Mouse (Mus musculus) lung, adult 18-20 months (tissue): Measurements from ENCODE around the gene Ahnak2.

Source experiments
- DNase-seq, 2 experiments: peaks; one replicate each; pipeline ENCODE4 v3.0.0; 2022; ENCODE audit warnings: mixed read lengths in 2 of 2

Ahnak2 gene

DNA sequence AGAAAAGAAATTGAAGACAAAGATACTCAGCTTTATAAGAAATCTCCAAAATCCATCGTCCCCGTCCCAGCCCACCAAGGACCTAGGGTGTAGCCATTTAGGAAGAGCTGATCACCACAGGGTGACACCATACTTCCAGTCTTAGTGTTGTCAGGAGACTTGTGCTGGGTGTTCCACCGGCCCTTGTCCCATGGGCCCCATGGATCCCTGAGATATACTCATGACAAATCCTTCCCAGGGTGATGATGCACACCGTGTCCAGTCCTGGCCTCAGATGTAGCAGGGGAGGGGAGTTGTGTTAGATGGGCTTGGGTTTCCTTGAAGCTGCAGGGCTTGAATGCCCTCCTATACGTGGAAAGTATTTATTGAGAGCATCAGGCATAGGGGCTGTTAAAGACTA, 44.6 kb downstream of the Ahnak2 start:
- DNase-seq: no peak

DNA sequence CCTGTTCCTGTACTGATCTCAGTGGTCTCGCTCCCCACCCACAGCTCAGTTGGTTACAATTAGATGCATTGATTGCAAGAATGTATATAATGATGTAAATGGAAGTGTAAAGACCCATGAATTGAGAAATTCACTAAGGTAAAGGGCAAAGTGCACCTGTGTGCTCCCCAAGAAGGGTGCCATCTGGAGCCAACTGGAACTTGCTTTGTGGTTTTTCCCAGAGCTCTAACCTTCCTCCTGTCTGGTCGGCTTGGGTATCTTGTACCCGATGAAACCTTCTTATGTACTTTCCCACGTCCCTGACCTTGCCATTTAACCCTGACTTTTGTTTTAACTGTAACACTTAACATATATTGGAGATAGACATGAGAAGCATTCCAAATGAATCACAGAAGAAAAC, 46.6 kb downstream of the Ahnak2 start:
- DNase-seq: no peak

DNA sequence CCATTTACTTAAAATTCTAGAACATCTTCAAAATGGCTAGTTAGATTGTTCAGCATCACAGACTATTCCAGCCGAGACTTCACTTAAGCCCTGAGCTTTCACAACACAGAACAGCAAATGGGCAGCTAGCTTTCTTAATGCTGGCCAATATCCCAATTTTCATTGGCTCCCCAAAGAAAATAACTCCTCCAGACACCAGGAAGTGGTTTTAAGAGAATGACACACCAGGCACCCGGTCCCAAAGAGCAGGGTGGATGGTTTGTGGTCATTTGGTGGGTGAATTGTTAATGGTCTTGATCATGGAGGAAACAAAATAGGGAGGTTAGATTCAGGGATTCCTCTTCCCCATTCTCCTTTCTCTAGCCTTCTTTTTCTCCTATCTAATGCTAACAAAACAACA, 50.1 kb downstream of the Ahnak2 start:
- no peak for DNase-seq

DNA sequence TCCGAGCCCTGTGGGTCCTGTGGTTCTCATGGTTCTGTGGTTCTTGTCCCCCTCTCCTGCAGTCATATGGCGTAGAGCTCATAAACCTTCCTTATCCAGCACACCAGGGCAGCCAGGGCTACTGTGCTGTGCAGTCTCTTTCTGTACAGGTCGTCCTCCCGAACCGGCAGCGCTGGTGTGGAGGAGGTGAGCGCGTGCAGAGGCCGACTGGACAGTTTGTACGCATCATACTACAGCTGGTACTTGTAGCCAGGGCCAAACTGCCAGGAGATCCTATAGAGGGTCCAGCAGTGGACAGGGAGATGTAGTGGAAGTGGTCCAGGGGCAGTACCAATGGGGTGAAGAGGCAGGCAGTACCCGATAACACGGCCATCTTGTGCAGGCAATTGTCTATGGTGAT, 51.5 kb downstream of the Ahnak2 start:
- no peak for DNase-seq

DNA sequence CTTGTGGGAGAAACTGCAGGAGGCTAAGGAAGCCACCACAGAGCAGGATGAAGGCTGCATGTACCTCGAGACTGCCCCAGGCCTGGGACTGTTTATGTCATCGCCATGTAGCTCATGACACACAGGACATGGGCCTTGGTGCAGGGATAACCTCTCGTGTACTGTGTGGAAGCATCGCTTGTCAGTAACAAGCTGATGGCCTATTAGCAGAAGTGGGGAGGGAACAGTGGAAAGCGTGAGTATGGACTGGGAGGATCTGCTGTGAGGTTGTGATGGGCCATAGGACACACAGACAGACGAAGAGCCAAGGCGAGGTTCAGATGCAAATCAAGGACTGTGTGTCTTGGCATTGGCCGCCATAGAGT, 54.9 kb downstream of the Ahnak2 start:
- no peak for DNase-seq

DNA sequence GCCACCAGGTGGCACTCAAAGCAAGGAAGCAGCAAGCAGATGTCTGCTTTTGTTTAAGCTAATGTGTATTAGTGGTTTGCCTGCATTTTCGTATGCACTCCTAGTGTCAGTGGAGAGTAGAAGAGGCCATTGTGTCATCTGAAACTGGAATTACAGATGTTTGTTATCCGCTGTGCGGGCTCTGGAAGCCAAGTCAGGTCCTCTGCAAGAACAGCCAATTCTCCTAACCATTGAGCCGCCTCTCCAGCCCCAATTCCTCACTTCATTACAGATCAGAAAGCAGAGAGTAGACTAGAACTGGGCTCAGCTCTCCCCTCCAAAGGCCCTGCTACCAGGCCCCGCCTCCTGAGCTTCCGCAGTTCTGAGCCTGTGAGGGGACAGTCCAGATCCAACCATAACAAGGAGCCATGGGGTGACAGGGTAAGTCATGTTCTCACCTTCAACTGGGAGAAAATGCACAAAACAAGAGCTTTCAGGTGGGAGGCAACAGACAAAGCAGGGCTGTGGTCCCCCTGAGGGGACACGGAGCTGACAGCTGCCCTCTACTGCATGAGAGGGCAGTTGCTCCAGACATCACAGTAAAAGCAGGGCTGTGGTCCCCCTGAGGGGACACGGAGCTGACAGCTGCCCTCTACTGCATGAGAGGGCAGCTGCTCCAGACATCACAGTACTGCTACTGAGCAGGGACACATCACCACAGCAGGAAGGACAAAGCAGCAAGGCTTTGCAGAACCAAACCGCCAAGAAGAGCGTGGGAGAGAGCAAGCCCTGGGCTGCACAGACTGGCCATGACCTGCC, 55.5 kb downstream of the Ahnak2 start:
- DNase-seq: peak in 1 of 2 experiments; percentile 46

DNA sequence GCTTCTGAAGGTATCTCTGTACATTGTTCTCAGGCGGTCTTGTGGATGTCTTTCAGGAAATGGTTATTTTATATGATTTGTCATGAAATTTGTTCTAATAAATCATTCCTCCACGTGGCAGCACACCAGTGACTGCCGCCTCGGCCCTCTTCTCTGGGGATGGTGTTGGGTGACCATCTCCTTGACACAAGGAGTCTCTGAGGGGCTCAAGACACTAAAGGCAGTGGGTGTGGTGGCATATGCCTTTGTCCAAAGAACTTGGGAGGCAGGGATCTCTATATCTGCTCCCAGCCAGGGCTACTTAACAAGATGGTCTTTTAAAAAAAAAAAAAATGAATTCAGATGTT, 56.0 kb downstream of the Ahnak2 start:
- DNase-seq: no peak

DNA sequence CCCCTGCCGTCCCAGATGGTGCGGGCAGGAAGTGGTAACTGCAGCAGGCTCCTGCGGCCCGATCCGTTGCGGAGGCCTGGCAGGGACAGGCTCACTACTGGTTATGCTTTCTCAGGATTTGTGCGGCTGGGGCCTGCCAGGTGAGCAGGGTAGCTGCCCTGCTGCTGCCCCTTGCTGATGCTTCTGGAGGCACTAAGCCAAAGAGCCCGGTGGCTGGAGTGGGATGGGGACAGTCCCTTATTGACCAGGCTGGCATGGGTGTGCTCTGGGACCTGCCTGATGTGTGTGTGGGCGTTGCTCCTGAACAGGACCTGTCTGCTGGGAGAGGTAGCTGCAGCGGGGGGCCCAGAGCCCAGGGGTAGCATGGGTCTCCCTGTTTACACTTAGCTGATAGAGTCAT, 56.7 kb downstream of the Ahnak2 start:
- DNase-seq: no peak

DNA sequence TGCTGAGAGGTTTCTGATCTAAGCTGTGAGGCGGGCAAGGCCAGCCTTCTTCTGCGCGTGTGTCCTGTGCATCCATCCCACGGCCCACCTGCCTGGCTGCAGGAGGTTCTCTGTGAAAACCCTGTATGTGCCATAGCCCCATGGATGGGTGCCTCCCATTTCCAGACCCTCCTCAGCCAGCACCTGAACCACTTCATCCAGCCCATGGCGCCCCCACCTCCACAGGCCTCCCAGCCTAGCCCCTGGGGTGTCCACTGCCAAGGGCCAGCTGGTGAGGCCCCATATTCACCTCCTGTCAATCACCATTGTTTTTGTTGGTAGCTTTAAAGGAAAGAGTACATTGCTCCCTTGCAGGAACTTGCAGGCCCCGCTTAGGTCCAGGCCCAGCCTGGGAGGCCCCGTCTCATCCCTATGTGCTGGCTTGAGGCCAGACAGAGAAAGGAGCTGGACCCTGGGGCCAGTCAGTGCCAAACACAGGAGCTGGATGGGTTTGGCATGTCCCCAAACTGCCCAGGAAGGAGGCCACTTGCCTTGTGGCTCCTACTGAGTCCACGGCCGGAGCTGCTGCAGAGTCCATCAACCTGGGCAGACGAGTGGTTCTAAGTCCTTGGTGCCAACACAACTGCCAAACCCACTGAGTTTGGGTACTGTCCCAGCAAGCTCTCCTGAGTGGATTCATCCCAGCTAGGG, 57.4 kb downstream of the Ahnak2 start:
- no peak for DNase-seq

DNA sequence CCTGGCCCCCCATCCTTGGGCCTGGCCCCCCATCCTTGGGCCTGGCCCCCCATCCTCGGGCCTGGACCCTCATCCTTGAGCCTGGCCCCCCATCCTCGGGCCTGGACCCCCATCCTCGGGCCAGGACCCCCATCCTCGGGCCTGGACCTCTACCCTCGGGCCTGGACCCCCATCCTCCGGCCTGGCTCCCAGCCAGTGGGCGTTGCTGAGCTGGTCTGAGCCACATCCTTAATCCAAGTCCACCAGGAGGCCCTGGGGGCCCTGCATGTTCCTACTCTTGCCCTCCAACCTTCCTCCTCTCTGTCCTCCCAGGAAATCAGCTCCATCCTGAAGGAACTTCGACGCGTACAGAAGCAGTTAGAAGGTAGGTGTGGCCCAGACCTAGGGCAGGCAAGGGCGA, 58.2 kb downstream of the Ahnak2 start:
- DNase-seq: no peak

DNA sequence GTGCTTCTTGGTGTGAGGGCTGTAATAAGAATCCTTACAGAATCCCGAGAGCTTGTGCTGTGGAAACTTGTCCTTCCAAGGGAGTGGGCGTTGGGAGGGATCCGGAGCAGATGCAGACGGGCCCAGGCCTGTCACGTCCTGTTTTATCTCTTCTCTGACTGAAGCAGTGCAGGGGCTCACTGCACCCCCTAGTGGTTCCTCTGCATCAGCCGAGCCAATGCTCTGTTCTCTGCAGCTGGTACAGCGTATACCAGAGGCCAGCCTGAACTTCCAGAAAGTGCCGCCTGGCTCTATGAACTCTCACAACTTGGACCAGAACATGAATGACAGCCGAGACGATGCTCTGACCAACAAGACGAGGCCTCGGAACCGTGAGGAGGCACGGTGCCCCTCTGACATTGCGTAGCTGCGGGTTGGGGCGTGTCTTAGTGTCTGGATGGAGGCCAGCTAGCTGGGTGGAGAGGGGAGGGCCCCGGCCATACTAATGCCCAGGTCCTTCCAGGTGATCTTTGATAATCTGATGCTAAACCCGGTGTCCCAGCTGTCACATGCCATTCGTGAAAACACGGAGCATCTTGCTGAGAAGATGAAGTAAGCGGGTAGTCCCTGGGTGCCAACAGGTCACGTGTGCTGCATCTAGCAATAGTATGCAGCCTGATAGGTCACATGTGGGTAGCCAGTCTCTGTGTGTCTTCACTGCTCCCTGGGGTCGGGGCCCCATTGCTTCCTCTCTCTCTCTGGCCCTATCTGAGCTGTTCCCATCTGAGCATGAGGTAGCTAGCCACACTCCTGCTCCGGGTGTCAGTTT, 59.1 kb downstream of the Ahnak2 start:
- peak; percentile 72 to 77 for DNase-seq

DNA sequence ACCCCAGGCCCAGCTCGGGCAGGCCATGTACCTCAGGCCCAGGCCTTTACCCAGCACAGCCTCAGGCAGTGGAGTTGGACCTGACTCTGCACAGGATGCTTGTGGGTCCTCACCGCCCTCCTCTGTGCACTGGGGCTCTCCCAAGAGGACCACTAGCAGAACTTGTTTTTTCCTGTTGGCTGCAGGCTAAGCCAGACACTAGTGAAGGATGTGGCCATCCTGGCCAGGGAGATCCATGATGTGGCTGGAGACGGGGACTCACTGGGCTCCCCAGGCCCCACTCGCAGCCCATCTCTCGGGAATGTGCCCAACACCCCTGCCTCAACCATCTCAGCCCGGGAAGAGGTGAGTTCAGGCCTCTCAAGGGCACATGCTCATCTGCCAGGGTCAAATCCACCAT, 59.7 kb downstream of the Ahnak2 start:
- DNase-seq: no peak

DNA sequence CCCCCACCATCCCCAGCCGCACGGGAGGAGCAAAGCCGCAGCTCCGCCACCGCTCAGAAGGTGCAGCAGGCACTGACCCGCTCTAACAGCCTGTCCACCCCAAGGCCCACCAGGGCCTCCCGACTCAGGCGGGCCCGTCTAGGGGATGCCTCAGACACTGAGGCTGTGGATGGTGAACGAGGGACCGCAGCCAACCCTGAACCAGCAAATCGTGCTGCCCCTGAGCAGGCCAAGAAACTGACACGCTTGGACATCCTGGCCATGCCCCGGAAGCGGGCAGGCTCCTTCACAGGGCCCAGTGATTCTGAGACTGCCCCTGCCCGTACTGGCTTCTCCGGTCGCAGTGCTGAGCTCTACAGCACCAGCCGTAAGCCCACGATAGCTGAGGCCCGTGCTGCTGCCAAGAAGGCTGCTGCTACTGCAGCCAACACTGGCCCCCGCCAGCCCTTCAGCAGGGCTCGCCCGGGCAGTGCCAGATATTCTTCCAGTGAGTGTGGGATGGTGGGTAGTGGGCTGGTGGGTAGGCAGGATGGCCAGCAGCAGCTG, 63.4 kb downstream of the Ahnak2 start:
- DNase-seq: no peak

DNA sequence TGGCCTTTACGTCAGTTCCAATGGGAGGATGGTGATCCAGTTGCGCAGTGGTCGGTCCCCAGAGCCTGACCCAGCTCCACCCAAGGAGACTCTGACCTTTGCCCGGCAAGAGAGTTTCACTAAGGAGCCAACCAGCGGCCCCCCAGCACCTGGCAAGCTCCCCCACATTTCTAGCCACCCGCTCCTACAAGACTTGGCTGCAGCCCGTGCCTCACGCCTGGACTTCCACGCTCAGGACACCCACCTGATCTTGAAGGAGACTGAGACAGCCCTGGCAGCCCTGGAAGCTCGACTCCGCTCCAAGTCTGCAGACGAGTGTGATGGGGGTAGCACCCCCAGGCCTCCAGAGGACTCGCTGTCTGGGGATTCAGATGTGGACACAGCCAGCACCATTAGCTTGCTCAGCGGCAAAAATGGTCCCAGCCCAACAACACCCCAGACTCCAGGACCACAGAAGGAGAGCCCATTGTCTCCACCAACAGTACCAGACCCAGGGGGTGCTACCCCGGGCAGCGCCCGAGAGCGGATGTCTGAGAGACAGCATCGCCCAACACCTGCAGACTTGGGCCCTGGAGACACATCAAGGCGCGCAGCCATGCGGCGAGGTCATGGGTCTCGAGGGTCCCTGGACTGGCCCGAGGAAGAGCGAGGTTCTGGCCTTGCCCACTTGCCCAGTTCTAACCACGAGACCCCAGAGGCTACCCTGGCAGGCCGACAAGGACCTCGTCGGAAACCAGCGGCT, 64.0 kb downstream of the Ahnak2 start:
- no peak for DNase-seq

DNA sequence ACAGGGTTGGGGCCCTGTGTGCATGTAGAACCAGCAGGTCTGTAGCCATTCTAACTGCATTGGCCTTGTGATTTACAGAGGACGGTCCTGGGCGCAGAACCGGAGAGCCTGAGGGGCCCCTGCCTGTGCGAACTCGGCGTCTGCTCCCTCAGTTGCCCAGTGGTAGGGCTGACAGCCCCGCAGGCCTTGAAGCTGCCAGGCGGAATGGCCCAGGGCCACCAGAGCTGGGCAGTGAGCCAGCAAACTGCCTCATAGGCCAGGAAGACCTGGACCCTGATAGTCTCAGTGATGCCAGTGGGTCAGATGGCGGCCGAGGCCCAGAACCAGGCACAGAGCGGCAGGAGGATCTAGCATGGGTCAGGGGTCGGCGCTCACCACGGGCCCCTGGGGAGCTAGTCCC, 64.7 kb downstream of the Ahnak2 start:
- no peak for DNase-seq

DNA sequence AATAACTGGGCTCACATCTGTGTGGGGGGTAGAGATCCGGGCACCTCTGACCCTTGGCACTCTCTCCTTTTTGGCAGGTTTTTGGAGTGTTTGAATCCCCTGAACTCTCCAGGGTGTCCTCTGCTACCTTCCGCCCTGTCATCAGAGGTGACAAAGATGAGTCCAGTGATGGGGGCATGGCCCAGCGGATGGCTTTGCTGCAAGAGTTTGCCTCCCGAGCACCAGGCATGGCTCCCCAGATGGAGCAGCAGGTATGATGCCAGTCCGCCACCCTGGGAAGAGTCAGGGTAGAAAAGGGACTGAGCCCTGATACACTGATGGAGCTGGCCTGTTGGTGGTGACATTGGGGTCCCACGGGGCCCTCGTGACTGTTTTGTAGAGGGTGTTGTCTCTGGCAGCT, 65.4 kb downstream of the Ahnak2 start:
- DNase-seq: no peak

DNA sequence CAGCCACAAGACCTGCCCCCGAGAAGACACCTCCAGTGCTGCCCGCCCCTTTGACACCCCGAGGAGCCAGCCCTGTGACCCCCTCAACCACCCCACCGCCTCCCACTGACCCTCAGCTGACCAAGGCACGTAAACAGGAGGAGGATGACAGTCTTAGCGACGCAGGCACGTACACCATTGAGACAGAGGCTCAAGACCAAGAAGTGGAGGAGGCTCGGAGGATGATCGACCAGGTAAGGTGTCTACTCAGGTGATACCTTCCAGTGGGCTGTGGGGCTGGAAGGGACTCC, 65.9 kb downstream of the Ahnak2 start:
- DNase-seq: no peak

DNA sequence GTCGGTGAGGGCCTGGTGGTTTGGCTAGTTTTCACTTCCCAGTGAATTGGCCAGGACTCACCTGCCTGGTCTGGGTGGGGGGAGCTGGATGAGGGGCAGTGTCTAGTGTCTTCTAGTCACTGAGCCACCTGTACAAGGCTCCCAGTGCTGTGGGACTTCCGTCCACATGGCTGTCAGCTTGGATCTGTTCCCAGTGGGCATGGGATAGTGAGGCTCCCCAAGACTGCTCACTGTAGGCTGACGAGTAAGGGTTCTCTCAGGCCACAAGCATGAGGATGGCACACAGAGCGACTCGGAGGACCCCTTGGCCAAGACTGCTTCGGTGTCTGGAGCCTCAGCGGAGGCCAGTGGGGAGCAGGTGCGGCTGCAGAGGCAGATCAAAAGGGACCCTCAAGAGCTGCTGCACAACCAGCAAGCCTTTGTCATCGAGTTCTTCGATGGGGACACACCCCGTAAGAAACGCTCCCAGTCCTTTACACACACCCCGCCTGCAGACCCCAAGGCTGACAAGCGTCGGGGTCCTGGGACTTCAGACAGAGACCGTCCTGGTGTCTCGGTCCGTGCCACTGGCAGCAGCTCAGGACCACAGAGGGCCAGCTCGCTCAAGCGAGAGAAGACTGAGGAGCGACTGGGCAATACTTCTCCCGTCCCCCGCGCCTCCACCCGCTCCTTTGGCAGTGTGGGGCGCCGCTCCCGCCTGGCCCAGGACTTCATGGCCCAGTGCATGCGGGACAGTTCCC, 66.4 kb downstream of the Ahnak2 start:
- no peak for DNase-seq

DNA sequence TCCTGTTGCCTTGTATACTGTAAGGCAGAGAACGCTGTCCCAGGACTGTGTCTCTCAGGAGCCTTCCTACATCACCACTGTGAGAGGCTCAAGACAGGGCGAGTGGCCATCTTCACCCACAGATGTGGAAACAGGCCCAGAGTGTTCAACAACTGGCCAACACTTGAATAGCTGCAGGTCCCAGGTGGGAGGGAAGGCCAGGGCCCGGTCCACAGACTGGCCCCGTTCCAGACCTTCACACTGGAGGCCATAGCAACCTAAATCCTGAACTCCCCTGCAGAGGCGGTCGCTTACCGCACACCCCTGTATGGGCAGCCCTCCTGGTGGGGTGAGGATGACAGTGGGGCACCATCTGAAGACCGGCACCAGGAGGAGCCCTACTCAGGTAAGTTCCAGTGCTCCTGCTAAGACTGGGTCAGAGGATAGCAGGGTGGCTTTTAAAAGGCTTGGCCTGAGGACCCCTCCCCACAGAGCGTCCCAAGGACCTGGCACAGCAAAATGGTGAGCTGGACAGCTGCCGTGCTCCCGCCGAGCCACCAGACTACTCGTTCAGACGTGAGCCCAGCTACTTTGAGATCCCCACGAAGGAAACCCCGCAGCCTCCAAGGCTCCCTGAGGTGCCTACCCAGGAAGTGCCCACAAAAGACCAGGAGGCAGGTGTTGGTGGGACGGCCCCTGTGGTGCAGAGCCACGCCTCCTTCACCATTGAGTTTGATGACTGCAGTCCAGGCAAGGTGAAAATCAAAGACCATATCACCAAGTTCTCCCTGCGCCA, 67.4 kb downstream of the Ahnak2 start:
- DNase-seq: no peak

DNA sequence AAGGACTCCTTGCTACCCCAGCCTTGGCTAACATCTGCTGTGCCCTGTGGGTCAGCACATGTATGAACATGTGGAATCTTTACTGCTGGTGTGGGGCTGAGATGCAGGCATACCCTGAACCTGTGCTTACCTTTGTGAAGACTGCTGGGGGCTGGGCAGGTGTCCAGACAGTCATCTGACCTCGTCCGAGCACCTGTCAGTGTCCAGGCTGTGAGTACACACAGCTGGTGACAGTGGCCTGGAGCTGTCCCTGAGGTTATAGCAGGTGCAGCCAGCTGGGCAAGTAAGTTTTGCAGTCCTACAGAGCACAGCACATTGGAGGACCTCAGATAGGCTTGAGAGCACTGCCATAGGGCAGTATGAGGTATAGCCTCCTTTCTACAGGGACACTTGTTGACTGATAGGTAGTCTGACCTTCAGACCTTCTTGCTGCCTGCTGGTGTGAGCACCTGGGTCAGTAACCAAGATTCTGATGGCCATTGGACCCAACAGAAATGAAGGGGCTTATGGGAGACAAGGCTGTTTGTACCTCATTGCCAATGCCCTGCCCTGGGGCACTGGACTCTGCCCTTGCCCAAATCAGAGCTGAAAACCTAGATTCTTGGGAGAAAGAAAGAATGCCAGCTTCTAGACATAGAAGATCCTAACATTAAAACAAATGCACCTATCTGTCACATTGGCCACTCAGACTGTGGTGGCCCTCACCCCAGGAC, 68.2 kb downstream of the Ahnak2 start:
- DNase-seq: no peak

DNA sequence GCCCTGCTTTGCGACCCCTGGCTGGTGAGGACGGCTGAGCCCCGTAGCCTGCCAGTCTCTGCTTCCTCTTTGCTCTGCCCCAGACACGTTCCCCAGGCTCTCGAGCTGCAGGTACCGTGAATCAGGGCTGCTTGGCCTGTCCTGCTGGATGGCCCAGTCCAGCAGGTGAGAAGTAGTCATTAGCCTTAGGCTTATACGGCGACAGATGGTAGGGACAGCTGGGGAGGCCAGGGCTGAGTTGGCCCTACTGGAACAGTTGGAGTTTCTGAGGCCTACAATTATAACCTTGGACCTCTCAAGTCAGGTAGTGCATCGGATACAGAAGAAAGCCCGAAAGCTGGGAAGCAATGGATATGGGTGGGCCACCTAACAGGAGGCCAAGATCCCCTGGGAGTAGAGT, 69.9 kb downstream of the Ahnak2 start:
- no peak for DNase-seq
